Comparison of ENCODE assay signal across 8 mouse cellular contexts in the genomic region with DNA sequence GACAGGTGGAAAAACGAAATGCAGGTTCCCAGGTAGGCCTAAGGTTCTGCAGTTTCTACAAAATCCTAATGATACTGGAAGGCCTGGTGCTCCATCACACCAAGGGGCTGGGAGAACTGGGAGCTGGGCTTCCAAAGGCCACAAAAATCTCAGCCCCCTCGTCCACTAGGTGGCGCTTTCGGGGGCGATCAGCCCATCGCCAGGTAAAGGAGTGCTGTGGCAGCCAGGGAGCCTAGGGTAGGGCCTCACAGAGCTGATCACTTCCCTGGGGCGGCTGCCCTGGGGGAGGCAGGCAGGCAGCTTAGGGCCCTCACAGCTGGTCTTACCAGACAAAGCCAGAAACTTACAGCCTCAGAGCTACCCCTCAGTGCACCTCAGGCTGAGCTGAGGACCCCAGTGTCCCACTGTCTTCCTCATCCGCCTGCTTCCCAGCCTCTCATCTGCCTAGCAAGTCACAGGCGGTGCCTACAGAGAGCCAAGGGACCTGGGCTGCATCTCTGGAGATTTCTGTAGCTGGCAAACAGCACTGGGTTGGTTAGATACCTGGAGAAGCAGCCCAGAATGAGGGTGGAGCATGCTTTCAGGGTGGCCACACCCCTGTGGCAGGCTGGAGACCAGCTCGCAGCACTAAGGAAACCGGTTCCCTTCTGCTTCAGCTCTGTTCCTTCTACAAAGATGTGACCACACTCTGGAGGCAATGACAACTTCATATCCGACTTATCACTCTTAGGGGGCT. TPM values are rescaled to one million over a fixed set of nuclear protein-coding genes. Genes with fewer than 3 reads are reported as not detected.
DNase-seq lines count a peak whose midpoint lies in the region; ATAC-seq lines count a peak whose summit lies in the region.

No protein-coding gene starts in this region.

- no peak overlapping the region for H3K4me3 ChIP-seq in intestine, embryonic 15.5 days (replicated peaks)

- 25% methylated on average over 12 of the region's 12 CpGs for WGBS in intestine, embryonic 15.5 days

- 0 out of 2 replicates have a peak, but pooled peaks cover 3% of the 10 kb centered on the region for H3K4me1 ChIP-seq in intestine, embryonic 15.5 days (replicated peaks)

- H3K36me3 ChIP-seq in intestine, embryonic 15.5 days, result no peaks in the 10 kb centered on the region

- H3K9ac ChIP-seq in intestine, embryonic 15.5 days, result no peak overlapping the region

- peak; percentile 31; the same call in 1 of the 2 replicates for ATAC-seq in intestine, embryonic 15.5 days
- ATAC-seq in megakaryocyte-erythroid progenitor cell, adult 5-6 weeks (replicated peaks; ENCODE audit: low FRiP score, low TSS enrichment, poor library complexity, severe bottlenecking), result peak; percentile 42

- peak; percentile 30 to 31 for DNase-seq in frontal cortex, postnatal 25 days (ENCODE audit: low spot score in 2 of 2)
- DNase-seq in frontal cortex, postnatal 10 days (ENCODE audit: low spot score in 2 of 2), result no peak
- peak; percentile 15 for DNase-seq in ovary, postnatal 10 days (ENCODE audit: low spot score)
- no peak for DNase-seq in ovary, adult 18-20 months (ENCODE audit: low spot score)
- peak; percentile 11 for DNase-seq in c-Kit-positive CD71-positive TER-119-positive erythroid progenitor cells, embryonic 14.5 days (ENCODE audit: low spot score)
- no peak for DNase-seq in yolk sac, embryonic 10.5 days (ENCODE audit: low spot score)

- H3K27me3 ChIP-seq in intestine, embryonic 15.5 days (replicated peaks), result no peaks in the 10 kb centered on the region

- H3K4me2 ChIP-seq in intestine, embryonic 15.5 days (replicated peaks), result no peak overlapping the region

- no peak overlapping the region for H3K27ac ChIP-seq in intestine, embryonic 15.5 days

- H3K9me3 ChIP-seq in intestine, embryonic 15.5 days, result no peaks in the 10 kb centered on the region

RNA-seq across cellular contexts. Expression of gene Scn5a, which starts 20.5 kb away (rescaled TPM):
- 0.45 TPM in 2 replicates for polyA plus RNA-seq in intestine, embryonic 15.5 days (2015; fragmentation: Nextera tagmentation; extraction: Ambion mirVana)
- total RNA-seq in megakaryocyte-erythroid progenitor cell, adult 5-6 weeks (2014; fragmentation: Nextera tagmentation), result not detected in 2 replicates
- not detected in 2 replicates for total RNA-seq in megakaryocyte-erythroid progenitor cell, adult 5-6 weeks (2017)

Comparison
In these comparisons a context has a peak if more than half of its experiments do, and no peak if none do; other contexts are left out.
1. DNase-seq: peak in frontal cortex, postnatal 25 days (2 of 2), ovary, postnatal 10 days (single experiment) and c-Kit-positive CD71-positive TER-119-positive erythroid progenitor cells, embryonic 14.5 days (single experiment); none in frontal cortex, postnatal 10 days (0 of 2), ovary, adult 18-20 months (single experiment) and yolk sac, embryonic 10.5 days (single experiment).